Mouse (Mus musculus) layer of hippocampus, postnatal 25 days (tissue): ENCODE measurements around the gene Ltbp3. TPM values are rescaled to one million over a fixed set of nuclear protein-coding genes. Genes with fewer than 3 reads are reported as not detected.
A peak's percentile ranks its signal among the peaks of the same experiment; 100 is the strongest.

ENCODE experiments used
- DNase-seq, 2 experiments: peaks; one replicate each; pipeline ENCODE4 v3.0.0; 2022; ENCODE audit warnings: mixed read lengths in 2 of 2, low spot score in 1 of 2; ENCODE audit errors: extremely low spot score in 1 of 2
- total RNA-seq, 2 experiments: library from RNA; stranded (reverse); gene quantifications; 2 replicates each; pipeline ENCODE4 v1.2.3; 2021

Ltbp3 gene
- total RNA-seq, 2 experiments from 2014 or later = 23.8 to 26.8 TPM

DNA sequence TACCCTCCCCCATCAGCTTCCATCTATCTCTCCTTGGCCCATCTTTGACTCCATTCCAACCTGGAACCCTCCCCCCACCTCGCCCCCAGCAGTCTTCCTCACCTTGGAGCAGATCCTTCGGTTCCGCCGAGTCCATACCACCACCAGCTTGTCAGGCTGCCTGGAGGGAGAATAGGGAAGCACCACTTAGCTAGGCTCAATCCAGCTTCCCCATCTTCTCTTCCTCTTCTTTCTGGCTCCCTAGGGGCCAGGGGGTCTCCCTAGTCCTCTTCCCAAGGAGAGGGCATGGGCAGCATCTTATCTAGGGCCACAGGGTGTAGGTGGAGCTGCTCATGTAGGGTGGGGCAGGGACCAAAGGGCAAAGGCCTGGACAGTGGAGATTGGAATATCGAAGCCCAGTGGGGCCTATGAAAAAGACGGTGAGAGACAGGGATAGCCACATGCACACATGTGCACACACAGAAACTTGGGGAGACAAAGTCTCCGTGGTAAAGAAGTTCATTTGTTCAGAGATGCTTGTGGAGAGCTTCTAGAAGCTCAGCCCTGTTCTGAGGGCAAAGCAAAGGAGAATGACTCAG, 17.8 kb upstream of the Ltbp3 start:
- no peak for DNase-seq

DNA sequence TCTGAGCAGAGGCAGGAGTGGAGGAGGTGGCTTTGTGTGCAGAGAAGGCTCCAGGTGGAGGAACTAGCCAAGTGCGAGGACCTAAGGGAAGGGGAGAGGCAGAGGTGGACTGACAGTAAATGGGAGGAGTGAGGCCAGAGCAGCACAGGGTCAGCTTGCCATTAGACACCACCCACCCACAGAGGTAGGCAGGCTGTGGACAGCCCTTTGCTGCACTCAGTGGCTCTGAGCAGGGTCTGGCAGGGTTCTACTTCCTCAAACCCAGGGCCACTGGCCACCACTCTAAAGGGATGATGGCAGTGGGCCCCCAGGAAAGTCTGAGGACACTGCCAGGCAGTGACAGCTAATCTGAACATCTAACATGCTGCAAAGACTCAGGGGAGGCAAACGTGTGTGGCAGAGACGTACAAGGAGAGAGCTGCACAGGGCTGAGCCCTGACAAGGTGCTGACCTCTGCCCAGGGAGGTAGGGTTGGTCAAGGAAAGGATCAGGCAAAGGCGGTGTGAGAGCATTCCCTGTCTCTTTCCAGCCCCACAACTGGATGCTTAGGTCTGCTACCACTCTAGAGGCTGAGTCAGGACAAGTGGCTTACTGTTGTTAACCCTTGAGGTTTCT, 16.7 kb upstream of the Ltbp3 start:
- DNase-seq = no peak

- no peak for DNase-seq
Measured at GRCm38 (mm10) chr19:5724549-5724941, 16.2 kb upstream of the Ltbp3 start.

DNA sequence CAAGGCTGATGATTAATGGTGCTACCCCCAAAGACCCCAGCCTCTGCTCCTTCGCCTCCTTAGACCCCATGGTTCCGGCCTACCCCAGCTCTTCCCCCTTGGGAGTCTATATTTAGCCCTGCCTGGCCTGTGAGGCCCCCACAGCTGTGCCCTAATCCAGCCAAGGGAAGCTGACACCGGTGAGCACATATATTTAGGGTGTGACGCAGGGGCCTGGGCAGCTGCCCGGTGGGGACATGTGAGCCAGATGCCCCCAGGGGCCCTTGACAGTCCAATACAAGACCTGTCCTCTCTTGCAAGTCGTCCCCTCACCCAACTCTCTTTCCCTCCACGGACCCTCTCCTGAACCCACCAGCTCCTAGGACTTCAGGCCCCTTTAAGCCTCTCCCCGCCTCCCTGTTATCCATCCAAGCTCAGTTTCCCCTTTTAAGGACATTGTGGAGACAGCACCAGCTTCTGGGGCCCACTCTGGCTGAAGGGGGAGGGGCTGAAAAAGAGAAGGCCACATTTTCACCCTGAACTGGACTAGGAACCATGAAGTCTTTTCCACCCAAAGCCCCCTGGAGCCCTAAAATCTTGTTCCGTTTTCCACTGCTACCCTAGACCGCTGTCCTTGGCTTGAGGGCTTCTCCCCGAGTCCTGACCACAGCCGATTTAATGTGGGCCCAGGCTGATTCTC, 15.5 kb upstream of the Ltbp3 start:
- no peak for DNase-seq

- DNase-seq = no peak
Measured at GRCm38 (mm10) chr19:5725767-5726515, 14.8 kb upstream of the Ltbp3 start, which contains the start of gene Ehbp1l1. TSS of gene Ehbp1l1 (minus strand) at chr19:5726317.

DNA sequence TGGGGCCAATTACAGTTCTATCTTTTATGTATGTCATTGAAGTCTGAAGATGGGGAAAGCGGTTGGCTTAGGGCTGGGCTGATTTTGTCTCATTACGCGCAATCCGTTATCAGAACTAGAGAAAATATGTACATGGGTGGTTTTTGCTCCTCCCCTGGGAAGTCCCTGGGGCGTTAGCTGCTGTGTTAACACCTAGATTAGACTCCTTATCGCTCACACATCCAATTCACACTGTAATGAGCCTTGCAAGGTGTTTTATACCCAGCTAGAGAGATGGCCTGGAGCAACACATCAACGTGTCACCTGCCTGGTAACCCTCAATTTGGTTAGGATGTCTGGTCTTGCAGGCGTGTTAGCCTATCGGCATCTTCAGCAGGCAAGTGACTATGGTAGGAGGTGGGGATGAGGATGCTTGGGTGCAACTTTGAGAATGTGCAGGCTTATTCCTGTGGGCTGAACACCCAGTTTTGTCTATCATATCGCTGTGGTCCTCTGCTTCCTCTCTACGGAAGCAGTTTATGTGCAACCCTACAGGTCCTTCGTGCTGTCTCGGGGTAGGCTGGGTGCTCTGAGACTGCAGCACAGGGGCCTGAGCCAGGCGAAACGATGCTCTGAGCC, 13.6 kb upstream of the Ltbp3 start:
- no peak for DNase-seq

DNA sequence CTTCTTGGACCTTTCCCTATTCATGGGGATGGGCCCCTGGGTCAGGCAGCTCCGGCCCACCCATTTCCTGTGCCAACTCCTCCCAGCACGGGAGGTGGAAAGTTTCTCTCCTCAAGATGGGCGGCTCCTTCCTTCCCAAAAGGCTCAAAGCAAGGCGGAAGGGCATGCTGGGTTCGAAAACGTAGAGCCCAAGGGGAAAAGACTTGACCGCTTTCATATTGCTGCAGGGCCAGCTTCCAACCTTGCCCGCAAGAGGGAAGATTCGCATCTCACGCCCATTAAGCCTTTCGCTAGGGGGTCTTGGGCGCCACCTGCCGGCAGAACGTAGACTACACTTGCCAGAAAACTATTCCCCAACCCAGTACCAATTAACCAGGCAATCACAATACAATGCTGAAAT, 13.0 kb upstream of the Ltbp3 start:
- peak; percentile 88 to 98 for DNase-seq

DNA sequence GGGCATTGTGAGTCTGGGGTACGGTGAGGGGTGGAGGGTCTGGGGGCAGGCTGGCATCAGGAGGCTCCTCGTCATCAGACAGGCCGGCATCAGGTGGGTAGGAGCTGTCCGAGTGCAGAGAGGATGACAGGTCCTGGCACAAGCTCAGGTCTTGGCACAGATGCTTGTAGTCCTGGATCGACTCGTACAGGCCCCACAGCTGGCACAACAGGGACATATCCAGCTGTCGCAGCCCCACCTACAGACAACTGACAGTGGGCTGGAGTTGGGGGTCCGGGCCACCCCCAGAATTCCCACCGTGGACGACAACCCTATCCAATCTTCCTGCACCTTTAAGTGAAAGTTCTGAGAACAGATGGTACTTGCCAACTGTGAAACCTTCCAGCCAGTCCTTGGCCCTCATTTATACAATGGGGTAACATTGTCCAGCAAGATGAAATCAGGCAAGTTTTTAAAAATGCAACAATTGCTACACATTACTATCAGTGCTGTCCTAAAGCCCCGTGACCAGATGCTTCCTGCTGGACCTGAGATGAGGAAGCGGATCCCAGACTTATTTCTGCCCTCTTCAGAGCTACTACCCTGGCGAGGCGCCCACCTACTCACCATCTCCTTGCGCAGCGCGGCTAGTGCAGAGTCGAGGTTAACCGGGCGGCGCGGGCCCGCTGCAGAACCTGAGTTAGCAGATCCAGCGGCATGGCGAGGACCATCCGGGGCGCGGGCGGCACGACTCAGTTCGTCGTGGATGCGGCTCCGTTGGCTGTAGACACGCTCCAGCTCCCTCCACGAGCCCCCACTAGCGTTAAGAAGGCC, 11.9 kb upstream of the Ltbp3 start:
- peak in 1 of 2 experiments; percentile 57 for DNase-seq

GRCm38 (mm10) chr19:5729444-5729815, 11.3 kb upstream of the Ltbp3 start, which contains the start of gene Fam89b:
TSS of gene Fam89b (minus strand) at chr19:5729653.
- peak; percentile 66 to 78 for DNase-seq

DNA sequence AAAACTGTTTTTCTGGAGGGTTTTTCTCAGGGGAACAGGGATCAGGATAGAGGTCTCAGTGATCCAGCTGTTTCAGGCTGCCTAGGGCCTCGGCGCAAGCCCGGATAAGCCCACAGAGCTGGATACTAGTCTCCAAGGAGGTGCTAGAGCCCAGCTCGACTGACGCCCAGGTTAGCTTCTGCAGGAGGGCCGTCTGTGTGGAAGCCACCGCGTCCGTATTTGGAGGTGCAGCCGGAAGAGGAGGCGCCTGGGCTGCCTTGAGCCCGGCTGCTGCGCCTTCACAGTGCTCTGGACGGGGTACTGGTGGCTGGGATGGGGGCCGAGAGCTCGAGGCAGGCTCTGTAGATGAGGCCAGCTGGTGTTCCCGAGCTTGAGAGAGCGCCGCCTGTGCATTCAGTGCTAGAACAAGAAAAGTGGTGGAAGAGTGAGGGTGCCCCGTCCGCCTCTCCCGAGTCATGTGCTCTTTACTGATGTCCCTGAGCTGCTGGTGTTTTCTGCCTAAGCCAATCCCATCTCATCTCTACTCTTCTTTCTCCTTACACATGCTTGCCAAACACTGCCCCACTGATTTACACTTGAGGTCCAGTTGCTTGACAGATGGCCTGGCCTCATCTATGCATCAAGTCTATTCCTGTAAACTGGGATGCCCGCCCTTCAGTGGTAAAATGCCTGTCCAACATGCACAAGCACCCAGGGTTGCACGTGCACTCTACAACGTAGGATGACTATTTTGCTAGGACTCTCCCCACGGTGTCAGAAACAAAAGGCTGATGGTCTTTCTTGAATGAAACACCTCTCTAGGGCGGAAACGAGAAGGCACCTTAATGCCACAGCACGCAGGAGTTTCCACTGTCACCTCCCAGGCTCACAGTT, 10.2 kb upstream of the Ltbp3 start:
- no peak for DNase-seq

DNA sequence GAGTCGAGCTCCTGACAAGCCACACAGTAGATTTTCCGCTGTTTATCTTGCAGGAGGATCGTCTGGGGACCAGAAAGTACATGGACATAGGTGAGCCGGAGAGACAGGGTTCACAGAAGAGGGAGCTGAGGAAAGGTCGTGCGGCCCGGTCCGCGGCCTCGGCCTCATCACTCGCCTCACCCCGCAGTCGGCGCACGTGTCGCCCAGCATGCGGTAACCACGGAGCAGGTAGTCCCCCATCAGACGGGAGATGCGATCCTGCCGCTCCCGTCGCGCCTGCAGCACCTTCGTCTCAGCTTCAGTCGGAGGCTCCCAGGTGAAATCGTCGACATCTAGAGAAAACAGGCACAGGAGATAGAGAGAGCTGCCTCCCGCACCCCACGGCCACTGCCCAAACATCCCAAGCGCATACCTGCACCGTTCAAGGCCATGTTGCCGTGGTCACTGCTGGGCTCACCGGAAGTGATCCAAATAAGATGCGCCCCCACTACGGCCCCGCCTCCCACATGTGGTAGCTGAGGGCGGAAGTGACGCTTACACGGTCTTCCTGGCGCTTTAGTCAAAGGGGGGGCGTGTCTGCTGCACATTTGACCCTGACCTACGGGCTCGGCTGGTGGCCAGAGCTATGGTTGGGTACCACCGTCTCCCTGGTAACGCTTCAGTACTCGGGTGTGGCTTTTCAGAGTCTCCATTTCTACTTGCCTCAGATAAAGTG, 9.3 kb upstream of the Ltbp3 start:
- peak; percentile 80 to 85 for DNase-seq

GRCm38 (mm10) chr19:5734325-5734724, 6.4 kb upstream of the Ltbp3 start:
- no peak for DNase-seq

GRCm38 (mm10) chr19:5739446-5739845, 1.3 kb upstream of the Ltbp3 start:
- no peak for DNase-seq

GRCm38 (mm10) chr19:5741641-5742240, 1.0 kb downstream of the Ltbp3 start:
- peak; percentile 64 for DNase-seq

DNA sequence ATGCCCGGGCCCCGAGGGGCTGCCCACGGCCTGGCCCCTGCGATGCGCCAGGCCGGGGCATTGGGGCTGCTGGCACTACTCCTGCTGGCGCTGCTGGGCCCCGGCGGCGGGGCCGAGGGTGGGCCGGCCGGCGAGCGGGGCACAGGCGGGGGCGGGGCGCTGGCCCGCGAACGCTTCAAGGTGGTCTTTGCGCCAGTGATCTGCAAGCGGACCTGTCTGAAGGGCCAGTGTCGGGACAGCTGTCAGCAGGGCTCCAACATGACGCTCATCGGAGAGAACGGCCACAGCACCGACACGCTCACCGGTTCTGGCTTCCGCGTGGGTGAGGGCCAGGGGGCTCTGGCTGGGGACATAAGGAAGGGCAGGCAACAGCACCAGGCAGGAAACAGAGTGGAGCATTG, 1.5 kb downstream of the Ltbp3 start:
- no peak for DNase-seq

GRCm38 (mm10) chr19:5743576-5743975, 2.9 kb downstream of the Ltbp3 start:
- DNase-seq = no peak

- no peak for DNase-seq
Measured at GRCm38 (mm10) chr19:5745756-5746710, 5.3 kb downstream of the Ltbp3 start.
